Mouse (Mus musculus) midbrain, embryonic 14.5 days (tissue): ENCODE measurements at regions not wholly inside any gene's neighbourhood (a gene's known extent, or its start where the extent isn't known, plus 50 kb on each side); places are given as distances from the start of the nearest gene placed in this dataset.
"Not testable (repeated sequence)": the region's sequence is repeated elsewhere in the genome, so short reads cannot be mapped to it uniquely, and the experiment has no call there.

Experiments used
- ATAC-seq: fragments of 200-750 bp; cut with Nextera tagmentation; 2 replicates; pipeline ENCODE4 v1.8.0; 2017; ENCODE audit warnings: moderate number of reproducible peaks, moderate library complexity; ENCODE audit not compliant: low FRiP score, low TSS enrichment
- DNase-seq: peaks from one replicate; pipeline ENCODE4 v3.0.0-alpha.2; 2015
- H3K27ac ChIP-seq: fragments of 300-500 bp; sonication (generic); replicated peaks from 2 replicates; pipeline ENCODE4 v1.5.1; 2014; ENCODE audit warnings: mild to moderate bottlenecking, low read depth, low read length, moderate library complexity
- H3K27me3 ChIP-seq: fragments of 300-500 bp; sonication (generic); 2 replicates; pipeline ENCODE4 v1.6.1; 2014; ENCODE audit warnings: low read length, control low read depth, mixed read lengths; ENCODE audit not compliant: control insufficient read depth, insufficient read depth
- H3K36me3 ChIP-seq: fragments of 300-500 bp; sonication (generic); 2 replicates; pipeline ENCODE4 v1.6.1; 2014; ENCODE audit warnings: low read length, control low read depth; ENCODE audit not compliant: control insufficient read depth, insufficient read depth
- H3K4me1 ChIP-seq: fragments of 300-500 bp; sonication (generic); 2 replicates; pipeline ENCODE4 v1.6.1; 2014; ENCODE audit warnings: mild to moderate bottlenecking, antibody characterized with exemption, low read length, control low read depth; ENCODE audit not compliant: control insufficient read depth, insufficient read depth
- H3K4me2 ChIP-seq: fragments of 300-500 bp; sonication (generic); 2 replicates; pipeline ENCODE4 v1.6.1; 2014; ENCODE audit warnings: mild to moderate bottlenecking, low read length, moderate library complexity
- H3K4me3 ChIP-seq: fragments of 300-500 bp; sonication (generic); replicated peaks from 2 replicates; pipeline ENCODE4 v1.5.1; 2014; ENCODE audit warnings: low read depth, low read length
- H3K9ac ChIP-seq: fragments of 300-500 bp; sonication (generic); replicated peaks from 2 replicates; pipeline ENCODE4 v1.6.1; 2014; ENCODE audit warnings: mild to moderate bottlenecking, low read length, moderate library complexity
- H3K9me3 ChIP-seq: fragments of 300-500 bp; sonication (generic); 2 replicates; pipeline ENCODE4 v1.6.1; 2016; ENCODE audit warnings: low read length, control low read depth, mixed read lengths; ENCODE audit not compliant: control insufficient read depth
- WGBS: fragments of 180-500 bp; shearing (Covaris S2); extraction: QIAGEN DNeasy Blood & Tissue Kit; methylation state at CpG from one replicate; pipeline ENCODE4 v1.1.7; 2014; 5-methylcytosine and 5-hydroxymethylcytosine counted together

DNA sequence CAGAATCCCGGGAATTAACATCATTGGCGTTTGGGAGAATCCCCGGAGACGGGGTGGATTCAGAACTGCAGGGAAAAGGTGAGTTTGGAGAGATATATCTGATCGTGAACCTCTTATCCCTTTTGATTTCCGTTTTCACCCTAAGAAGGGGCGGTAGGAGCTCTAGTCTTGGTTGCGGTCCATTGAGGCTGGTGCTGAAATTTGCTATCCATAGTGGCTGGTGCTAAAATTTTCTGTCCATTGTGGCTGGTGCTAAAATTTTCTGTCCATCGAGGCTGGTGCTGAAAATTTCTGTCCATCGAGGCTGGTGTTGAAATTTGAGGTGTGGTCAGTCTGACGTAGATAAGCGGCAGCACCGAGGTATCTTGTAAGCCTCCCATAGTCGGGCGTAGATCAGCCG is 834.1 kb upstream of the Snrpn start:
- not testable (repeated sequence) for ATAC-seq, H3K9me3 ChIP-seq, H3K4me3 ChIP-seq, DNase-seq, H3K27ac ChIP-seq, H3K9ac ChIP-seq, H3K36me3 ChIP-seq, H3K4me1 ChIP-seq, H3K27me3 ChIP-seq, H3K4me2 ChIP-seq
- WGBS, result 80% methylated on average over 16 of the region's 16 CpGs

- Histone ChIP-seq H3K9ac (no peak overlapping the region), H3K4me3 (peak overlapping the region; percentile 12; the same call in 1 of the 2 replicates), H3K27ac (0 out of 2 replicates have a peak overlapping the region, but pooled peaks have one; percentile 41), H3K9me3 (no peaks in the 10 kb centered on the region; the same call in 1 of the 2 replicates), H3K27me3 (no peaks in the 10 kb centered on the region), H3K36me3 (no peaks in the 10 kb centered on the region), H3K4me1 (no peaks in the 10 kb centered on the region), H3K4me2 (peak overlapping the region; percentile 1; the same call in 1 of the 2 replicates)
- WGBS, result 55% methylated on average over 4 of the region's 4 CpGs
- peak; percentile 23 for DNase-seq
- ATAC-seq, result no peak
Measured at GRCm38 (mm10) chr7:60961188-60961587, 821.2 kb upstream of the Snrpn start.

- WGBS, result 58% methylated on average over 3 of the region's 3 CpGs
- H3K4me1 ChIP-seq, result no peaks in the 10 kb centered on the region
- peak overlapping the region; percentile 14 for H3K4me3 ChIP-seq
- peak overlapping the region; percentile 46 for H3K4me2 ChIP-seq
- no peaks in the 10 kb centered on the region for H3K9me3 ChIP-seq
- H3K36me3 ChIP-seq, result no peaks in the 10 kb centered on the region
- H3K9ac ChIP-seq, result no peak overlapping the region
- H3K27ac ChIP-seq, result no peak overlapping the region
- peak; percentile 64 for DNase-seq
- H3K27me3 ChIP-seq, result no peaks in the 10 kb centered on the region
- ATAC-seq, result peak; percentile 46; the same call in 1 of the 2 replicates
Measured at GRCm38 (mm10) chr7:60939764-60940457, 799.9 kb upstream of the Snrpn start.
